Mouse (Mus musculus) MEL (cell line): ENCODE data around the gene March6. TPM values are rescaled to one million over a fixed set of nuclear protein-coding genes. Genes with fewer than 3 reads are reported as not detected.

Experiments
- DNase-seq: peaks from one replicate; pipeline ENCODE4 v3.0.0; 2011; ENCODE audit warnings: low read depth, low spot score
- H3K27ac ChIP-seq: 2 replicates; pipeline ENCODE4 v1.5.1; 2012; ENCODE audit warnings: low read depth, mild to moderate bottlenecking, control low read depth, low read length, moderate library complexity; ENCODE audit not compliant: control insufficient read depth
- H3K27me3 ChIP-seq, 2 experiments: fragments of 150-350 bp in 1 of 2; sonication (generic) in 1 of 2; 2 replicates each; pipeline ENCODE4 v1.6.1; 2012; ENCODE audit warnings: low read length in 2 of 2, mild to moderate bottlenecking in 2 of 2, improper control_type of control experiment in 1 of 2, moderate library complexity in 1 of 2; ENCODE audit not compliant: insufficient read depth in 2 of 2, control insufficient read depth in 1 of 2
- H3K36me3 ChIP-seq, 2 experiments: 2 replicates each; pipeline ENCODE4 v1.6.1; 2012 to 2014; ENCODE audit warnings: low read length in 2 of 2, improper control_type of control experiment in 1 of 2, inconsistent platforms in 1 of 2, mild to moderate bottlenecking in 1 of 2; ENCODE audit not compliant: insufficient read depth in 2 of 2, control insufficient read depth in 1 of 2
- H3K4me1 ChIP-seq, 2 experiments: fragments of 150-350 bp in 1 of 2; sonication (generic) in 1 of 2; 2 replicates each; pipeline ENCODE4 v1.6.1; 2012; ENCODE audit warnings: low read length in 2 of 2, improper control_type of control experiment in 1 of 2, mild to moderate bottlenecking in 1 of 2; ENCODE audit not compliant: insufficient read depth in 2 of 2, control insufficient read depth in 1 of 2
- H3K4me3 ChIP-seq, 2 experiments: fragments of 150-350 bp in 1 of 2; sonication (generic) in 1 of 2; 2 replicates each; pipeline ENCODE4 v1.5.1; 2012; ENCODE audit warnings: low read depth in 2 of 2, low read length in 2 of 2, mild to moderate bottlenecking in 2 of 2, moderate library complexity in 2 of 2, control low read depth in 1 of 2, improper control_type of control experiment in 1 of 2; ENCODE audit not compliant: control insufficient read depth in 1 of 2, insufficient read depth in 1 of 2
- H3K79me2 ChIP-seq: 2 replicates; pipeline ENCODE4 v1.6.1; 2012; ENCODE audit warnings: mild to moderate bottlenecking, low read length, moderate library complexity; ENCODE audit not compliant: control insufficient read depth, poor library complexity, insufficient read depth
- H3K9ac ChIP-seq: 2 replicates; pipeline ENCODE4 v1.6.1; 2012; ENCODE audit warnings: low read depth, mild to moderate bottlenecking, control low read depth, low read length, moderate library complexity; ENCODE audit not compliant: control insufficient read depth, poor library complexity, severe bottlenecking
- H3K9me3 ChIP-seq: fragments of 150-350 bp; sonication (generic); replicated peaks from 2 replicates; pipeline ENCODE4 v1.6.1; 2012; ENCODE audit warnings: mild to moderate bottlenecking, low read length, improper control_type of control experiment, moderate library complexity; ENCODE audit not compliant: insufficient read depth
- BHLHE40 ChIP-seq: IDR thresholded peaks from 2 replicates; pipeline ENCODE4 v1.6.1; 2012; ENCODE audit warnings: low read depth, mild to moderate bottlenecking, inconsistent platforms, low read length, improper control_type of control experiment, borderline replicate concordance
- CHD1 ChIP-seq: IDR thresholded peaks from 2 replicates; pipeline ENCODE4 v1.6.1; 2012; ENCODE audit warnings: low read depth, mild to moderate bottlenecking, inconsistent platforms, low read length, improper control_type of control experiment
- CHD2 ChIP-seq: IDR thresholded peaks from 2 replicates; pipeline ENCODE4 v1.6.1; 2011; ENCODE audit warnings: low read length, improper control_type of control experiment
- CTCF ChIP-seq, 3 experiments: IDR thresholded peaks in 2 of 3; conservative IDR thresholded peaks in 1 of 3; 2 replicates each; pipeline ENCODE4 v1.5.1; 2011 to 2012; ENCODE audit warnings: low read length in 3 of 3, low read depth in 2 of 3, mild to moderate bottlenecking in 2 of 3, improper control_type of control experiment in 1 of 3, inconsistent platforms in 1 of 3, mixed read lengths in 1 of 3, moderate library complexity in 1 of 3; ENCODE audit not compliant: control insufficient read depth in 1 of 3, insufficient read depth in 1 of 3, poor library complexity in 1 of 3, severe bottlenecking in 1 of 3
- ELF1 ChIP-seq: IDR thresholded peaks from 2 replicates; pipeline ENCODE4 v1.6.1; 2014; ENCODE audit warnings: low read depth, mild to moderate bottlenecking, inconsistent platforms, low read length, improper control_type of control experiment, moderate library complexity
- ETS1 ChIP-seq: IDR thresholded peaks from 2 replicates; pipeline ENCODE4 v1.6.1; 2012; ENCODE audit warnings: low read depth, mild to moderate bottlenecking, inconsistent platforms, low read length, improper control_type of control experiment, moderate library complexity
- GABPA ChIP-seq: IDR thresholded peaks from 2 replicates; pipeline ENCODE4 v1.6.1; 2012; ENCODE audit warnings: low read depth, mild to moderate bottlenecking, inconsistent platforms, low read length, improper control_type of control experiment, moderate library complexity
- GATA1 ChIP-seq: IDR thresholded peaks from 2 replicates; pipeline ENCODE4 v1.6.1; 2011; ENCODE audit warnings: low read depth, low read length, improper control_type of control experiment
- JUND ChIP-seq: IDR thresholded peaks from 2 replicates; pipeline ENCODE4 v1.6.1; 2011; ENCODE audit warnings: low read depth, mild to moderate bottlenecking, improper control_type of control experiment, low read length
- KAT2A ChIP-seq: conservative IDR thresholded peaks from 2 replicates; pipeline ENCODE4 v1.6.1; 2012; ENCODE audit warnings: low read depth, low read length, improper control_type of control experiment, inconsistent platforms
- MAFK ChIP-seq: IDR thresholded peaks from 2 replicates; pipeline ENCODE4 v1.6.1; 2011; ENCODE audit warnings: low read depth, mild to moderate bottlenecking, low read length, improper control_type of control experiment, borderline replicate concordance
- MAZ ChIP-seq: IDR thresholded peaks from 2 replicates; pipeline ENCODE4 v1.6.1; 2012; ENCODE audit warnings: low read depth, mild to moderate bottlenecking, inconsistent platforms, low read length, improper control_type of control experiment
- MEF2A ChIP-seq: IDR thresholded peaks from 2 replicates; pipeline ENCODE4 v1.6.1; 2014; ENCODE audit warnings: low read depth, mild to moderate bottlenecking, inconsistent platforms, low read length, improper control_type of control experiment; ENCODE audit not compliant: poor library complexity, insufficient replicate concordance, severe bottlenecking; ENCODE audit errors: extremely low read depth
- MXI1 ChIP-seq: IDR thresholded peaks from 2 replicates; pipeline ENCODE4 v1.6.1; 2011; ENCODE audit warnings: mild to moderate bottlenecking, low read depth, low read length, improper control_type of control experiment
- MYC ChIP-seq: IDR thresholded peaks from 2 replicates; pipeline ENCODE4 v1.6.1; 2011; ENCODE audit warnings: low read depth, mild to moderate bottlenecking, low read length, improper control_type of control experiment, moderate library complexity
- NELFE ChIP-seq: IDR thresholded peaks from 2 replicates; pipeline ENCODE4 v1.6.1; 2011; ENCODE audit warnings: low read depth, low read length, improper control_type of control experiment
- POLR2A ChIP-seq, 2 experiments: IDR thresholded peaks; 2 replicates each; pipeline ENCODE4 v1.6.1; 2011 to 2012; ENCODE audit warnings: low read length in 2 of 2, mild to moderate bottlenecking in 2 of 2, control low read depth in 1 of 2, improper control_type of control experiment in 1 of 2, low read depth in 1 of 2, moderate library complexity in 1 of 2; ENCODE audit not compliant: control insufficient read depth in 1 of 2, insufficient read depth in 1 of 2, poor library complexity in 1 of 2
- POLR2AphosphoS2 ChIP-seq: IDR thresholded peaks from 2 replicates; pipeline ENCODE4 v1.6.1; 2011; ENCODE audit warnings: low read length, improper control_type of control experiment
- RCOR1 ChIP-seq: IDR thresholded peaks from 2 replicates; pipeline ENCODE4 v1.6.1; 2012; ENCODE audit warnings: low read depth, mild to moderate bottlenecking, inconsistent platforms, low read length, improper control_type of control experiment
- SIN3A ChIP-seq: IDR thresholded peaks from 2 replicates; pipeline ENCODE4 v1.6.1; 2012; ENCODE audit warnings: low read length, improper control_type of control experiment, inconsistent platforms
- SMC3 ChIP-seq: IDR thresholded peaks from 2 replicates; pipeline ENCODE4 v1.6.1; 2011; ENCODE audit warnings: low read depth, low read length, improper control_type of control experiment
- TBP ChIP-seq: IDR thresholded peaks from 2 replicates; pipeline ENCODE4 v1.8.0; 2011; ENCODE audit warnings: low read depth, low read length, improper control_type of control experiment
- TCF12 ChIP-seq: IDR thresholded peaks from 2 replicates; pipeline ENCODE4 v1.6.1; 2014; ENCODE audit warnings: low read depth, mild to moderate bottlenecking, inconsistent platforms, low read length, improper control_type of control experiment, moderate library complexity
- UBTF ChIP-seq: IDR thresholded peaks from 2 replicates; pipeline ENCODE4 v1.6.1; 2012; ENCODE audit warnings: low read depth, mild to moderate bottlenecking, inconsistent platforms, low read length, improper control_type of control experiment, moderate library complexity, borderline replicate concordance; ENCODE audit not compliant: insufficient read depth
- USF1 ChIP-seq: IDR thresholded peaks from 2 replicates; pipeline ENCODE4 v1.6.1; 2014; ENCODE audit warnings: low read depth, mild to moderate bottlenecking, inconsistent platforms, low read length, improper control_type of control experiment, moderate library complexity
- ZC3H11A ChIP-seq: IDR thresholded peaks from 2 replicates; pipeline ENCODE4 v1.6.1; 2012; ENCODE audit warnings: low read depth, mild to moderate bottlenecking, inconsistent platforms, low read length, improper control_type of control experiment
- ZMIZ1 ChIP-seq: IDR thresholded peaks from 2 replicates; pipeline ENCODE4 v1.6.1; 2012; ENCODE audit warnings: low read depth, mild to moderate bottlenecking, inconsistent platforms, low read length, improper control_type of control experiment, moderate library complexity
- ZNF384 ChIP-seq: IDR thresholded peaks from 2 replicates; pipeline ENCODE4 v1.6.1; 2012; ENCODE audit warnings: low read depth, mild to moderate bottlenecking, inconsistent platforms, low read length, improper control_type of control experiment
- polyA plus RNA-seq, 2 experiments: library from polyadenylated mRNA; stranded (reverse) in 1 of 2; unstranded in 1 of 2; fragments of >175 nt in 1 of 2; fragments of >200 nt in 1 of 2; gene quantifications; 2 replicates each; pipeline versions ENCODE4 v1.2.1 to v1.2.4; 2012; ENCODE audit warnings: low replicate concordance in 2 of 2, low read depth in 1 of 2; ENCODE audit not compliant: insufficient read length in 2 of 2, insufficient read depth in 1 of 2, missing spikeins in 1 of 2
- total RNA-seq: library from RNA; depleted of rRNA; stranded (reverse); fragments of 300-350 nt; gene quantifications from 2 replicates; pipeline ENCODE4 v1.2.3, GENCODE M21; 2012

The March6 gene
- total and polyA plus RNA-seq, 3 experiments = 37.9 to 114 (median 62.5) TPM

- H3K9ac ChIP-seq = no peak overlapping the region
- no peak overlapping the region for H3K4me3 ChIP-seq
- H3K36me3 ChIP-seq = no peaks in the 10 kb centered on the region
- TF ChIP-seq ZMIZ1 (no peak), USF1 (no peak), POLR2AphosphoS2 (no peak), KAT2A (no peak), ZNF384 (no peak), UBTF (no peak), CHD2 (no peak), CHD1 (no peak), ETS1 (no peak), MAFK (no peak), TCF12 (no peak), MYC (no peak), SIN3A (no peak), JUND (no peak), BHLHE40 (no peak), ZC3H11A (no peak), MAZ (no peak)
- TF ChIP-seq, all 39 proteins: peak for 0
- DNase-seq = no peak
- Histone ChIP-seq H3K27ac (no peak overlapping the region), H3K79me2 (no peaks in the 10 kb centered on the region), H3K9me3 (no peaks in the 10 kb centered on the region), H3K4me1 (0 out of 4 replicates have a peak, but pooled peaks cover 0 to 7% of the 10 kb centered on the region in 2 experiments), H3K27me3 (peaks cover 0 to 5% of the 10 kb centered on the region in 2 experiments; a peak in 2 of 4 replicates)
These were observed 101.4 kb downstream of the March6 start for GRCm38 (mm10) chr15:31429429-31429828.

GRCm38 (mm10) chr15:31428571-31428970, 102.3 kb downstream of the March6 start:
- no peaks in the 10 kb centered on the region for H3K9me3 ChIP-seq
- H3K4me1 ChIP-seq = 0 out of 4 replicates have a peak, but pooled peaks cover 0 to 7% of the 10 kb centered on the region in 2 experiments
- no peak for DNase-seq
- no peak overlapping the region for H3K4me3 ChIP-seq
- no peaks in the 10 kb centered on the region for H3K79me2 ChIP-seq
- no peak overlapping the region for H3K9ac ChIP-seq
- TF ChIP-seq KAT2A = no peak
- no peak for TF ChIP-seq MAZ
- no peak for TF ChIP-seq TBP
- TF ChIP-seq ZMIZ1 = no peak
- no peak for TF ChIP-seq CTCF (IDR thresholded peaks at IDR 0.05 in 2 of 3, conservative IDR thresholded peaks at IDR 0.05 in 1 of 3; ENCODE audit: control insufficient read depth in 1 of 3, insufficient read depth in 1 of 3, low read depth in 2 of 3, low read length in 3 of 3, poor library complexity in 1 of 3, severe bottlenecking in 1 of 3)
- TF ChIP-seq USF1 = no peak
- no peak for TF ChIP-seq BHLHE40
- TF ChIP-seq GATA1 = no peak
- TF ChIP-seq MAFK = no peak
- no peak for TF ChIP-seq SMC3
- TF ChIP-seq NELFE = no peak
- no peak for TF ChIP-seq CHD1
- no peak for TF ChIP-seq POLR2A (IDR thresholded peaks at IDR 0.05; ENCODE audit: control insufficient read depth in 1 of 2, insufficient read depth in 1 of 2, low read depth in 1 of 2, low read length in 2 of 2, poor library complexity in 1 of 2)
- no peak for TF ChIP-seq TCF12
- TF ChIP-seq RCOR1 = no peak
- no peak for TF ChIP-seq MXI1
- TF ChIP-seq GABPA = no peak
- TF ChIP-seq MEF2A = no peak
- TF ChIP-seq ELF1 = no peak
- TF ChIP-seq, all 39 proteins: peak for 0
- Histone ChIP-seq H3K27me3 (peaks cover 0 to 3% of the 10 kb centered on the region in 2 experiments; a peak in 2 of 4 replicates), H3K27ac (no peak overlapping the region), H3K36me3 (no peaks in the 10 kb centered on the region)
